Mouse (Mus musculus) bone marrow macrophage, adult 2 months (primary cell): ENCODE results near the gene Glul.

Source experiments
- CTCF ChIP-seq: IDR thresholded peaks from 2 replicates; pipeline ENCODE4 v1.5.1; 2012; ENCODE audit warnings: low read depth, mild to moderate bottlenecking, low read length, moderate library complexity
- POLR2A ChIP-seq: IDR thresholded peaks from 2 replicates; pipeline ENCODE4 v1.6.1; 2012; ENCODE audit warnings: mild to moderate bottlenecking, low read depth, low read length, borderline replicate concordance

DNA sequence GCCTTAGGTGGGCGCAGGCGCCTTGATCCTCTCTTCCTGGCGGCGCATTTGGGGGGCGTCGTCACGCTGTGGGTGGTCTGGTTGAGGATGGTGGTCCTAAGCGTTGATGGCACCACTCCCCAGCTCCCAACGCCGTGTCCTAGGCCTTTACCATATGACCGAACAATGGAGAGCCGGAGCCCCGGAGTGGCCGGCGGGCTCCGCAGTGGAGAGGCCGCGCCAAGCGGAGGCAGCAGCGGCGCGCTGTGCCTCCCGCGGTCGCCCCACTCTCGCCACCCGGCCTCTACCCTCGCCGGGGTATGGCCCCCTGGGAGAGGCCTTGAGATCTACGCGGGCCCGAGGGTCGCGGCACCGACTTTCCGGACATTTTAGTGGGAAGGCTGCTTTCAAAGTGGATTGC lies 637 bp downstream of the Glul start:
- no peak for TF ChIP-seq POLR2A
- no peak for TF ChIP-seq CTCF
